Mouse (Mus musculus): ENCODE data around the gene Fhl1.

DNA sequence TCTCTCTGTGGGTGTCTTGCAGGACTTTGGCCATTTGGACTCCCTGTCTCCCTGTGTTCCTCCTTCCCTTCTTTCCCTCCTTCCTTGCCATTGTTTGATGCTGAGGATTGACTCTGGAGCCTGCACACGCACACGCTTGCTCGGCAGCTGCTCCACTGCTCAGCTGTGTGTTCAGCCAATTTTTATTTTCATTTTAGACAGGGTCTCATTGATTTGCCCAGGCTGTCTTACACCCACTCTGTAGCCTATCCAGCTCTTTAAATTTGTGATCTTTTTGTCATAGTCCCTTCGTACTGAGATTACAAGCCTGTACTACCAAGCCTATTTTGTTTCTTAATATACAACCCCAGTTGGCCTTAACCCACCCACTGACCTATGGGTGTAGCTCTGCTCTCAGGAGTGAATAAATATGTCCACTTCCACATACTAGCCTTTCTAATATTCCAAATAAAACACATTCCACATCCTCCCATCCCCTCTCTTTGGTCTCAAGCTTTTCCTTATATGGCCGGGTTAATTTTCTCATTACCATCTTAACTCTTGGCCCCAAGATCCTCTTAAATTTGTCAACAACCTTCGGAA is 34.3 kb upstream of the Fhl1 start:
- TF ChIP-seq CTCF (IDR thresholded peaks at IDR 0.05; ENCODE audit: borderline replicate concordance, insufficient read depth, low read depth, low read length), result no peak
- no peak for TF ChIP-seq POLR2A (IDR thresholded peaks at IDR 0.05; ENCODE audit: borderline replicate concordance, insufficient read depth, low read length)

Measured in cerebellum, adult 2 months (tissue).